Mouse (Mus musculus): Measurements from ENCODE around the gene Gpx7.

Gene Gpx7

DNA sequence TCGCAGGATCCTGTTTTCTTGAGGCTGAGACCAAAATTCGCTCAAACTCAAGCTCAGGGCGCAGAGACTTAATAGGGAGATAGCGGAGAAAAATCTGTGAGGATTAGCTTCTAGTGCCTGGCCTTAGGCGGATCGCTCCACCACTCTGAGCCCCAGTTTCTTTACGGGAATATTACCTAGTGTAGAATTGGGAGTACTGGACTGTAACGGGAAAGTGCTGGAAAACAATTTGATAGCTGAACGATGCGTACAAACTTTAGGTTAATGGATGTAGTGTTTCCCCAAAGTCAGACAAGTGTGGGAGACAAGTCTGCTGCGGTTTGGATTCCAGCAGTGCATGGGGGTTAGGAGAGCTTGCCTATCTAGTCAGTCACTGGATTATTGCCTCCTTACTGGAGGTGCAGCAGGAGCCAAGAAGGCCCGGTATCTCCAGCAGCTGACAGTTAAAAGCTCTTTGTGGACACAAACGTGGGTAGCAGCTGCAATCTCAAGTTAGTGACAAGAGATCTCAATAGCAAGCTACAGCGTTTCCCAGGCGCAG lies at the start of gene Gpx7:
TSS of gene Gpx7 (minus strand) at position 101 of the 541 bp plus-strand sequence.
- no peak for DNase-seq (ENCODE audit: low spot score)

DNA sequence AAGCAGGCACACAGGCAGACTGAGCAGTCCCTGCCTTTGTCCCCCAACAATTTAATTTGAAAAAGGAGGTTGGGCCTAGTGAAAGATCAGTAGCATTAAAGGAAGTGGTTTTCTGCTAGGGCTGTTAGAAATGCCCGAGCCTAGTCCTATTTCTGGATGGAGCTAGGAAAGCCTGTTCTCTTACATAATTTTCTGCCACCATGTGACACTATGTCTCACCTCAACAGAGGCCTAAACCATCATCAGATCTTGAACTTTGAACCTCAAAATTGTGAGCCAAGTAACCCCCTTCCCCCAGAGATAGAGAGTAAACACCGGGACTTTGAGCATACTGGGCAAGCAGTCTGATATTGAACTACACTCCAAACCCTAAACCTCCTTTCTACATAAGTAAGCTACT lies 49.3 kb upstream of the Gpx7 start:
- no peak for DNase-seq (ENCODE audit: low spot score)

DNA sequence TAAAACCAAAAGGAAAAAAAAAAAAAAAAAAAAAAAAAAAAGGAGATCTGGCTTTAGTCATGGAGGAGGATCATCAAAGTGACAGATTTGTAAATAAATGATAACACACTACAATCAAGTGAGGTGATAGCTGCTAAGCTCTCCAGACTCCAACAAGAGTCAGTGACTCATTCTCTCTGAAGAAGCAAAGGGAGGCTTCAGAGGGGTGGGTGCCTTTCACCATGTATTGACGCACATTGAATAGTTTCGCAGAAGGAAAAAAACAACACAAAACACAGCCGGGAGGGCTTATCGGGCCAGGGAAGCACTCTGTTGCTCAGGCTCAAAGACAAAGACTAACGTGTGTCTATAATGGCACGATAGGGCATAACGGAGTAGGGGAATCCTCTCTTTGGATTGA lies 41.3 kb upstream of the Gpx7 start:
- DNase-seq (ENCODE audit: low spot score): no peak

DNA sequence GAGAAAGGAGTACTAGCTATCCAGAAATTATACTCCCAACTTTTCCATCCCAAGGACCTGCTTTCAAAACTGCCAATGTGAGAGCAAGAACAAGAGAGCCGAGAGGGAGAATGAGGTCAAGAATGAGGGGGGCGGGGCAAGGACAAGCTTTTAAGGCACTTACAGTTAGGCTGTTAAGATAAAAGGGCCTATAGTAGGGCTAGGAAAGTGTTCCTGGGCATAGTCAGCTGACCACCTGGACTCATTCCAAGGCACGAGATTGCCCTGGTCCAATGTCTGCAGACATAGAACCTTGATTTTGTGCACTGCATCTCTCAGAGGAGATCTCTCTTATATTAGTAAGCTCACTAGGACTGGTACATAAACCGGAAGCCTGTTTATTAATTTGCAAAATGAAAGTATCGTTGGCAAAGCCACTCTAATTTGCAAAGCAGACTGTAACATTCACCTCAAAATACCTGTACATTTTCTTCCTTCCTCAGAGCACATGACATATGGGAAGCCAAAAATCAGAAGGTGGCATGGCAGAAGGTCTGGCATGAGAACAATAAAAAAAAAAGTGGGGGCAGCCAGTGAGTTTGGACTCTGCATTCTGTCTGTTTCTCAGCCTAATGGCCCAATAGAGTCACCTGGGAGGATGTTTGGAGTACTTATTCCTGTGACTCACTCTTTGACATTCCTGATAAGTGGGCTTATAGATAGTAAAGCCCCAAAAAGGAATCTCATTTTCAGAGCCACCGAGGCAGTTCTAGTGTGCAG lies 31.5 kb upstream of the Gpx7 start:
- DNase-seq (ENCODE audit: low spot score): no peak

DNA sequence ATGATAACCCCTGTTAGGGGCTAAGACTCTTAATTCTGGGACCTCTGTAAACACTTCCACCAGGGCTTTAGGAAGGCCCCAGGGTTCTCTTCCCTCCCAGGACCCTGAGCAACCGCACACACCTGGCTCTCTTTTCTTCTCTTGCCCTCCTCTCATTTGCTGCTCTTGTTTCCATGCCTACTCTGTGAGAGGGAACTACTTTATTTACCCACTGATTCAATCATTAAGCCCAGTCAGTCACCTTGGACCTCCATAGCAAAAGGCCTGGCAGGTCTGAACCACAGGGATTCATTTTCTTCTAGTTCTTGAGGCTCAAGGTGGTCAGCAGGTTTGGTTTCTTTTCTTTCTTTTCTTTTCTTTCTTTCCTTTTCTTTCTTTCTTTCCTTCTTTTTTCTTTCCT lies 29.5 kb upstream of the Gpx7 start:
- no peak for DNase-seq (ENCODE audit: low spot score)

DNA sequence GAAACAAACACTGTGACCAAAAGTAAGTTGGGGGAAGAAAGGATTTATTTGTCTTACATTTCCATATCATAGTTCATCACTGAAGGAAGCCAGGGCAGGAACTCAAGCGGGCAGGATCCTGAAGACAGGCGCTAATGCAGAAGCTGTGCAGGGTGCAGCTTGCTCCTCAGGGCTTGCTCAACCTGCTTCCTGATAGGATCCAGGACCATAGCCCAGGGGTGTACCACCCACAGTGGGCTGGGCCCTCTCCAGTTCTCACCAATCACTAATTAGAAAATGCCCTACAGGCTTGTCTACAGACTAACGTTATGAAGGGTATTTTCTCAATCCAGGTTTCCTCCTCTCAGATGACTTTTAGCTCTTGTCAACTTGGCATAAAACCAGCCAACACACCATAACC lies 28.9 kb upstream of the Gpx7 start:
- no peak for DNase-seq (ENCODE audit: low spot score)

DNA sequence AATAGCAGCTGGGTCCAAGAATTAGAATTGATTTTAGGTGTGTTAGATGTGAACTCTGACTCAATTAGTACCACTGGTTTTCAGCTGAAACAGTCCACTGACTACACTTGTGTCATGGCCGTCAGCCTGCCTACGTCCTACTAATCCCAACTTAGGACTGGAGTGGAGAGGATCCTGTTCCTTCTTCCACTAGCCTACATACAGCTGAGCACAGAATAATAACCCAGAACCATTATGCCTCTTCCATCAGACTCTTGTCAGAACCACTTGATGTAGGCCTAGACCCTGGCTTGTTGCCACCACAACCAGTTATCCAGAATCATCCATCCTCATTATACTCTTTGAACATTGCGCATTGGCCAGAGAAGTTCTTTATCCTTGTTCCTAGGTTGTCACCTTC lies 28.0 kb upstream of the Gpx7 start:
- DNase-seq (ENCODE audit: low spot score): no peak

DNA sequence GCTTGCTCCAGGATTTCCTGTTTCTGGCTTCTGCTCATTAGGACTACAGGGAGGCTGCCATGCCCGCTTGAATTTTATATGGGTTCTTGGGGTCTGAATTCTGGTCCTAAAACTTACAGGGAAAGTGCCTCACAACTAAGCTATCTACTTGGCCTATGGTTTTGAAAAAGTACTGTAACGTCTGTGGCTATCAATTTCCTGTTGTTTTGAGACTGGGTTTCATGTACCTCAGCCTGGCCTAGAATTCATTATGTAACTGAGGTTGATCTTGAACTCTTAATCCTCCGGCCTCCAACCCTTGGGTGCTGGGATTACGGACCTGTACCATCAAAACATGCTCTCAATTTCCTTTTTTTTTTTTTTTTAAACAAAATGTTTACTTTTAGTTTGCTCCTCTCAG lies 27.5 kb upstream of the Gpx7 start:
- DNase-seq (ENCODE audit: low spot score): no peak

DNA sequence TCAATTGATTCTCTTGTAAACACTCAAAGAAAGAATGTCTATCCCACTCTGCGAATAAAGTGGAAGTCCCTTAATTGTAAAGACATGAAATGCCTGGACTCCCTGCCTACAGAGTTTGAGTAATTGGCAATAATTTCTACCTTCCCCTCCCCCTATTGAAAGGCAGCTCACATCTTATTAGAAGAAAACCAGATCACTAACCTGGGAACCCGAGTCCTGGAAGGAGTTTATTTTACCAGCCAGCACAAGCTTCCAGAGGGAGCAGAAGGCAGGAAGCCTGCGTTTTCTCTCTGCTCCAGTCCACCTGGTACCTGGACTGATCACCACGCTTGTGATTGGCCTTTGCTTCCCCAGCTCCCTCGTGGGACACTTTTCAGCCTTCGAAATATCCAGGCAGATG lies 26.6 kb upstream of the Gpx7 start:
- no peak for DNase-seq (ENCODE audit: low spot score)

DNA sequence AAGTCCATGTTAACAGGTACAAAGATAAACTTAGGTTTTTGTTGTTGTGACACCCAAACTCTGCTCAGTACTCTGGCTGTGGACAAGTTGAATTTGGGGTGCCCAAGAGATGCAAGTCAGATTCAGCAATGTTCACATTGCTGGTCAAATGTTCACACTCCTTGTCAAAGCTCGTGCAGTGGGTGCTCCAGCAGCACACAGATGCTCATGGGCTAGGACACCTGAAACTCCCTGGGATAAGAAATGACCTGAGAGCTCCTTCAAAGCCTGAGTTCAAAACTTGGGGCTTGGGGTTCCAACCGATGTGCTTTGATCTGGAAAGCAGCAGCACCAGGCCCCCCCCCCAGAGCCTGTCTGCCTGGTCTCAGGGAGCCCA lies 24.8 kb upstream of the Gpx7 start:
- DNase-seq (ENCODE audit: low spot score): no peak

DNA sequence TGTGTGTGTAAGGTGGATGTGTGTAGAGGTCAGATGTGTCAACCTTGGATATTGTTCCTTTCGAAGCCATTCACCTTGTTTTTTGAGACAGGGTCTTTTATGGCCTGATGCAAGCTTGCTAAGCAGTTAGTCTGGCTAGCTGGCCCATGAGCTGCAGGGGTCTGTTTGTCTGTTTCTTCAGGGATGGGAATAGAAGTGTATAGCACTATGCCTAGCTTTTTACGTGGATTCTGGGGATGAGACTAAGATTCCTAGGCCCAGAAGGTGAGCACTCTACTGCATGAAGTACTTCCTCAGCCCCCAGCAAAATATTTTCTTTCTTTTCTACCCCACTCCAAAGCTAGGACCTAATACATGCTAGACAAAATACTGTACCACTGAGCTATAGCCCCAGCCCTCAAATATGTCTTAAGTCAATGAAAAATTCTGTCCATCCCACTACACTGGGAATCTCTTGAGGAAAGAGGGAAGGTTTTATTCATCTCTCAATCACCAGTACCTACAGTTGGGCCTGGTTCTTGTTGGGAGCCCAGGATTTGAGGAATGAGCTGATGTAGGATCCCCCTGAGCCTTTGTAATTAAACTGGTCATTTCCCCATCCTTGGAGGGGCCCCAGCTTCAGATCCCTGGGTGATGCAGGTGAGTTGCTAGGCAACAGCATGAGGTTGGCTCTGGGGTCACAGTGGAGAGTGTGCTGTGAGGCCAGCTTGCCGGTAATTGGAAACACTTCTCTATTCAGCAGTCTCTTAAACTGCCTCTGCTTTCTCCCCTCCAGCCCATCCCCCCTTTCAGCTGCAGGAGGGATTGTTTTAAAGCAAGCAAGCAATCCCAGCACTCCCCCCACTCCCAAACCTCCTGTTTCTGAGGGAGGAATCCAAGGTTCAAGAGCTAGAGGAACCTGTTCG lies 24.1 kb upstream of the Gpx7 start:
- DNase-seq (ENCODE audit: low spot score): no peak

DNA sequence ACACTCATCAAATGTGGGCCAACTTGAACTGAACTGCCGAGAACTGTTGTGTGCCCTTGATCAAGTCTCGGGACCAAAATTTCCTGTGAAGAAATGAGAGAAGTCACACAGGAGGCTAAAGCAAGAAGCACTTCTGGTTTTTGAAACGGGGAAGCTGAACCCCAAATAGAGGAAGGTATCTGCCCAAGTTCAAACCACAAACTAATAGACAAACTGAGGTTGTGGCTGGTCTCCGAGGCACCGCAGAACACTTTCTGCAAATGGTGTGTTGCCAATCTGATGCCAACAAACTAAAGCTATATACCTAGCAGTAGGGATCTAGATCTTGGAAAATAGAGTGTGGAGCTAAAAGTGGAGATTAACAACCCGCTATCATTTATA lies 21.6 kb upstream of the Gpx7 start:
- no peak for DNase-seq (ENCODE audit: low spot score)

DNA sequence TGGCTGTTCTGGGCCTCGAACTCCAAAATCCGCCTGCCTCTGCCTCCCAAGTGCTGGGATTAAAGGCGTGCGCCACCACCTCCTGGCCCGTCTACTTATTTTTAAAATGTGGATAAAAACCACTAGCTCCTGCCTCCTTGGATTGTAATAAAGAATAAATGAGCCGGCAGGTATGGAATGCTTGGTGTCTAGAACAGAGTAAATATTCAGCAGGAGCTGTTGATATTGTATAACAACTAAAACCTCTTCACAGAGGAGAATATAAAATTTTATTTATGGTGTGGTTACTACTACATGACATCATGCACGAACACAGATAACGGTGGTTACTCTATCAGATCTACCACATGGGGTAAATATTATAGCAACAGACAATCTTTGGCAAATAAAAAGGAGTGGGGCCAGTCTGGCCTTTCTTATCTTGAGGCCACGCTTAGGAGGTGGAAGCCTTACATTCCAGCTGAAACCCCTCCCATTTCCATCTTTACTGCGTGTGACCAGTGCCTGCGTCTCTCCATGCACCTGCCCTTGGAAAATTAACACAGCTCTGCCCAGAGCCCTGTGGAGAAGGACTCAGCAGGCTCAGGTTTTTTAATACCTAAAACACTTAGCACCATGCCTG lies 21.1 kb upstream of the Gpx7 start:
- DNase-seq (ENCODE audit: low spot score): no peak

DNA sequence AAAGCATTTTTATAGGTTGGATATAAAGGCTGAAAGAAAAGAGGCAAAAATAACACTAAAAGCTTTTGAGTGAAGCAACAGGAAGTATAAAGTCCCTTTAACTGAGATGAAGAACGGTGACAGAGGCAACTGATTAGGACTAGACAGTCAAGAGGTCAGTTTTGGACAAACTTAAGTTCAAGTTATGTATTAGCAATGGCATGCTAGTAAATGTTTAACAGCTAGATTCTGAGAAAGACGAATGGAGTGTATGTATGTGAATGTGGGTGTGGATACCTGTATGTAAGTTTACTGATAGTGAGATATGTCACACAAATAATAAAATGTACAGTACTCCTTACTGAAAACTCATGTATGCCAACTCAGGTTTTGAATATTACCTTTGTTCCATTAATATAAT lies 17.8 kb upstream of the Gpx7 start:
- no peak for DNase-seq (ENCODE audit: low spot score)

DNA sequence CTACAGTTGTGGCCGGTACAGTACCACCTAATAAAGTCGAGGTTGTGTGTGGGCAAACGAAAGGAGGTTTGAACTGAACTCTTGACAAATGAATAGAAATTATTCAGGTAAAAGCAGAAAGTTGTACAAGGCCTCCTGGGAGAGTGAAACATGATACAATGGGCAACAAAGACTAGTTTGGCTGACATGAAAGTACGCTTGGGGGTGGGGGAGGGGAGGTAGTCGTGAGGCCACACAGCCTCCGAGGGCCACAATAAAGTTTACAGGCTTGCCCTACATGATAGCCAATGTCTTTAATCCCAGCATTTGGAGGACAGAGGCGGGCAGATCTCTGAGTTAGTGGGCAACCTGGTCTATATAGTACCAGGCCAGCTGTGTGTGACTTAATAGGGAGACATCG lies 860 bp upstream of the Gpx7 start:
- no peak for DNase-seq (ENCODE audit: low spot score)

DNA sequence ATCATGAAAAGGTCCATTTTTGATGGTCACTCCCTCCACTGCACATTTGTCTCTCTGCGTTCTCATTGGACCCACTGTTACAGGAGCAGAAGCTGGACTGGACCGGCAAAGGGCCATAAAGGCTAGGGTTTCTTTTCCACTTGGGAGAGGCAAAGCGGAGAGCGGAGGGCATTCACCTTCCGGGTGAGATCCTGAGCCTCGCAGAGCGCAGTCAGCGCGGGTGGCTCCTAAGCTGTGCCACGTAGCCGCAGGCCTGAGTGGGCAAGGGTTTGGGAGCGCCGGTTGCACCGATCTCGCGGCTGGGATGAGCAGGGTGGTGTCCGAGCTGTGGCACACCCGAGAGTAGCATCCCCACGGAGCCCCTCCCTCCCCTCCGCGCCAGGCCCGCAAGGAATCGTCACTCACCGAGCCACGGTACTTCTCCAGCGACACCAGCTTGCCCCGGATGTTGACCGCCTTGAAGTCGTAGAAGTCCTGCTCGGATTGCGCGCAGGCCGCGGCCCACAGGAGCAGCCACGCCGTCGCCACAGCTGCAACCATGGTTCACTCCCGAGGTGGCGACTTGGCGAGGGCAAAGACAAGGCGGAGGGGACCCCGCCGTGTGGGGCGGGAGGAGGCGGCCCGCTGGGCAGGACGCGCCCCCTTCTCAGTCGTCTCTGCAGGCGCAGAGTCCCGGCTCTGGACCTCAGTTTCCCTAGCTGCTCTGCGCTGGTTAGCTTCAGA lies 462 bp downstream of the Gpx7 start:
- DNase-seq (ENCODE audit: low spot score): peak; percentile 52

DNA sequence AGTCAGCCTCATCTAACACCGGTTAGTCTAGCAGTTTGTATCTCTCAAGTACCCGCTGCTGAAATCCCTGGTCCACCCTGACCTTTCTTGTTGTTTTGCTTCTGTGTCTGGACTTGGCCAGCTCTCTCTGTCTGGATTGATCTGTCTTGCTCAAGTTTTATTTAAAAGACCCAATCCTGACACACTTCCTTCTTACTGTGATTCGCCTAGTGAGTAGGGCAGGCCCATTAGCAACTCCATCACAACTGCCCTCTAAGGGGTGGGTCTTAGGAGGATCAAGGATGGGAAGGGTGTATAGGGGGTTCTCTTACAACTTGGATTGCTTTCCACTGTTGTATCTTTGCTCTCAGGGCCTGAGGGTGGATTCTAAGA lies 1.0 kb downstream of the Gpx7 start:
- DNase-seq (ENCODE audit: low spot score): no peak

DNA sequence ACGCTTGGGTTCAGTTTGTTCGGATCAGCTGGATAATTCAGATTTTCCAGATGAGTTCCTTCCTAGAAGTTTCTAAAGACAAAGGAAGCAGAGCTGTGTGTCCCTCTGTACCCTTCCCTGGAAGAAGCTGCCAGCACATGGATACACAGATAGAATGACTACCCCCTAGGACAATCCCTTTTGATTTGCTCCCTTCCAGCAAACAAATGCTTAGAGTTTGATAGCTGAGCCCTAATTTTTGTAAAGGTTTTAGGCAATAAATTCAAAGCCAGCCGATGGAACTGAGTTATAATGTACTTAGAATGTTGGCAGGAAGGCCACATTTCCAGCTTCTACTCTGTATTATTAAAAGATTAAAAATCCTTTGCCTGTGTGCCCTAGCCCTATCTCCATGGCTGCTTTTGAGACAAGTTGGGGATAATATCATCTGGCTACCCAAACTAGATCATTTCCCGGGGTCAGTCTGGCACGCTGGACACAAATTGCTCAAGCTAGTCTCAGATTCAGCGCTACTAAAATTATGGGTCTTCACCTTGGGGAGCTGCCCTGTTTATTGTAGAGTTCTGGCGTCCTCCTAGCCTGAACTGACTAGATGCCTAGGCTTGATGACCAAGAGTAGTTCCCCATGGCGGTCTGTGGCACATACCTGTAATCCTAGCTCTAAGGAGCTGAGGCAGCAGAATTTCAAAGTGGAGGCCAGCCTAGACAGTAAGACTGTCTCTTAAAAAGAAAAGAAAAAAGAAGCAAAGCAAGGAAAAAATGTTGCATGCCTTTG lies 2.7 kb downstream of the Gpx7 start:
- no peak for DNase-seq (ENCODE audit: low spot score)

DNA sequence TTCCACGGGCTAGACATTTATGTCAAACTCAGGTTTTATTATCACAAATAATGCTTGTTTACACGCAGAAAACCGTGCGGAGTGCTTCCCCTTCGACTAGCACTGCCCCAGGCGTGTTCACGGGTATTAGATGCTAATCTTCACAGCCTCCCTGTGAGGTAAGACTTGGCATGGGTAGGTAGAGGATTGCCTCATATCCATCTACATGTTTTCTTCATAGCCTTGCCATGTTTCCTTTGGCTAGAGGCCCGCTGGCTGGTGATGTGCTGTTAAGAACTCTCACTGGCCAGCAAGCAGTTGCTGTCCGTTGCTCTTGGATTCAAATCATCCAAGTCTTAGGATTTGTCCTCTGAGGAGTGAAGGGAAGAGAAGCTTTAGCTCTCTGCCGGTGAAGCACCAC lies 6.4 kb downstream of the Gpx7 start:
- no peak for DNase-seq (ENCODE audit: low spot score)

DNA sequence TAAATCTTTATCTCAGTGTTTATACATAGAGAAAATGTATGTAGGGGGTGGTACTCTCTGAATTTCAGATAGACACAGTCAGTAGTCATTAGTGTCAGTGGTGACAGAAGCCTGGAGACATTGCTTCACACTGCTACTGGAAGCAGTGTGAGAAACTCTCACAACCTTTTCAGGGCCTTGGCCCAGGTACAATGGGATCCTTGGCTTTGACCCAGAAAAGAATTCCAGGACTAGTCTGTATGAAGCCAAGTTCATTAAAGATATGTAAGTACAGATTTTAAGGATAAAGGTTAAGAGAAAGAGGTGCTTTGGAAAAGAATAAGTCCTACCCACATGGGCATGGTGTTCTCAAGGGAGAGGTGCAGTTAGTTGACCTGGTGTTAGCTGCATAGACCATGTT lies 12.5 kb downstream of the Gpx7 start:
- no peak for DNase-seq (ENCODE audit: low spot score)

DNA sequence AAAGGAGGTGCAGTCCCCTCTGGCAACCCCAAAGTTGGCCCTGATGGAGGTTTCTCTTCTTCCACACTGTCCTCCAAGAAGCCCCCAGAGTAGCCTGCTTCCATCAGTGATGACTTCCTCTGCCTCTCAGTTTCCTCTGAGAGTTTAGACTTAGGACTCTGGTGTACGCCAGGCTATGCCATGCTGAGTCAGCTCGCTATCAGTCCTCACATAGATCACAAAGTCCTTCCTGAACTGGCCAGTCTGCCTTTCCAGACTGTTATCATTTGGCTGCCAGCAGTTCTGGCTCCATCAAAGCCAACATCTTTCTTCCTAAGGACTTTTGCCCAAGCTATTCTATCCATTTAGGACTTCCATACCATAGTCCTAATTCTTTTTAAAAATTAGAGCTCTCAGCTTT lies 14.2 kb downstream of the Gpx7 start:
- DNase-seq (ENCODE audit: low spot score): no peak

DNA sequence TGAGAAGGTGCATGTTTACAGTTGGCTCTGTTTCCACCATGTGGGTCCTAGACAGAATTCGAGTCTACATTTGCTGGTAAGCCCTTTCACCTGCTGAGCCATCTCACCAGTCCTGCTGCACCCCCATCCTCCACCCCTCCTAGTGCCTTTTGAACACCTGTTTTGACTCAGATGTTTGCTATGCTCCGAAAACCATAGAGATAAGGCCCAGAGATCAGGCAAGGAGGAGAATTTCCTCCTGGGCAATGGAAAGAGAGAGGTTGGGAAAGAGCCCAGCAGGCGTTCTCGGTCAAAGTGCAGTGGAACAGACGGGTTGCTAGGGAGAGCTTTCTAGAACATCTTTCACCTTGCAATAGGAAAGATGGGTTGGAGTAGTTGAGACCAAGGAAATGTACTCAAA lies 15.6 kb downstream of the Gpx7 start:
- DNase-seq (ENCODE audit: low spot score): no peak

All from ovary, postnatal 14 days (tissue).